Mouse (Mus musculus) G1E (cell line): Measurements from ENCODE around the gene Mafk. TPM values are rescaled to one million over a fixed set of nuclear protein-coding genes. Genes with fewer than 3 reads are reported as not detected.

Experiments used
- ATAC-seq: 2 replicates; pipeline ENCODE4 v1.8.0; 2016; ENCODE audit warnings: mild to moderate bottlenecking; ENCODE audit not compliant: insufficient number of reproducible peaks, poor library complexity, low FRiP score, severe bottlenecking; ENCODE audit errors: extremely low read depth
- DNase-seq: peaks from one replicate; pipeline ENCODE4 v3.0.0; 2012; ENCODE audit warnings: low spot score
- H3K27me3 ChIP-seq: 2 replicates; pipeline ENCODE4 v1.6.1; 2012; ENCODE audit warnings: mild to moderate bottlenecking, low read length, inconsistent platforms; ENCODE audit not compliant: insufficient read depth
- H3K36me3 ChIP-seq: replicated peaks from 2 replicates; pipeline ENCODE3; 2012; ENCODE audit warnings: mild to moderate bottlenecking, inconsistent platforms
- H3K4me1 ChIP-seq: 2 replicates; pipeline ENCODE4 v1.6.1; 2012; ENCODE audit warnings: low read depth, low read length, inconsistent platforms, mixed read lengths; ENCODE audit not compliant: insufficient read depth
- H3K4me3 ChIP-seq: 2 replicates; pipeline ENCODE4 v1.5.1; 2012; ENCODE audit warnings: low read depth, mild to moderate bottlenecking, inconsistent platforms, low read length, moderate library complexity, mixed read lengths
- H3K9me3 ChIP-seq: replicated peaks from 2 replicates; pipeline ENCODE4 v1.6.1; 2012; ENCODE audit warnings: inconsistent platforms
- CTCF ChIP-seq: IDR thresholded peaks from 2 replicates; pipeline ENCODE4 v1.5.1; 2012; ENCODE audit warnings: low read depth, low read length, inconsistent platforms, mixed read lengths
- GATA1 ChIP-seq: IDR thresholded peaks from 2 replicates; pipeline ENCODE4 v1.6.1; 2012; ENCODE audit warnings: borderline replicate concordance, low read length, inconsistent platforms, mixed read lengths
- GATA2 ChIP-seq: IDR thresholded peaks from 2 replicates; pipeline ENCODE4 v1.6.1; 2012; ENCODE audit warnings: low read depth, low read length, inconsistent platforms, borderline replicate concordance
- POLR2AphosphoS5 ChIP-seq: IDR thresholded peaks from 2 replicates; pipeline ENCODE4 v1.6.1; 2012; ENCODE audit warnings: low read depth, low read length, inconsistent platforms; ENCODE audit not compliant: insufficient replicate concordance
- TAL1 ChIP-seq: conservative IDR thresholded peaks from 2 replicates; pipeline ENCODE4 v1.6.1; 2012; ENCODE audit warnings: low read depth, low read length, inconsistent platforms, mixed read lengths
- polyA plus RNA-seq: library from polyadenylated mRNA; stranded (reverse); fragments of >175 nt; gene quantifications from 2 replicates; pipeline ENCODE4 v1.2.3, GENCODE M21; 2012
- total RNA-seq, 2 experiments: library from RNA; stranded (forward) in 1 of 2; stranded (reverse) in 1 of 2; fragments of 200-1000 nt in 1 of 2; fragments of >200 nt in 1 of 2; fragmentation: Nextera tagmentation in 1 of 2; gene quantifications; 2 replicates each; pipeline ENCODE4 v1.2.3; 2014 to 2017

The Mafk gene
- total and polyA plus RNA-seq, 3 experiments = 14.6 to 34.5 (median 30.9) TPM

- DNase-seq = no peak
- Histone ChIP-seq H3K27me3 (no peaks in the 10 kb centered on the region), H3K36me3 (peaks cover 74% of the 10 kb centered on the region), H3K4me3 (peak overlapping the region; percentile 58; the same call in 1 of the 2 replicates), H3K9me3 (no peaks in the 10 kb centered on the region), H3K4me1 (peaks cover 86% of the 10 kb centered on the region)
- TF ChIP-seq TAL1 = no peak
- no peak for TF ChIP-seq POLR2AphosphoS5
- TF ChIP-seq GATA1 = no peak
- TF ChIP-seq CTCF = no peak
- TF ChIP-seq GATA2 = no peak
- 0 out of 2 replicates have a peak, but pooled peaks have one; percentile 10 for ATAC-seq
These were observed 3.6 kb downstream of the Mafk start for GRCm38 (mm10) chr5:139794938-139795337.

- Histone ChIP-seq H3K27me3 (no peaks in the 10 kb centered on the region), H3K9me3 (no peaks in the 10 kb centered on the region), H3K36me3 (peaks cover 86% of the 10 kb centered on the region), H3K4me3 (no peak overlapping the region; the same call in 1 of the 2 replicates), H3K4me1 (peaks cover 88% of the 10 kb centered on the region)
- ATAC-seq (no peak), DNase-seq (no peak)
- no peak for TF ChIP-seq CTCF
These were observed 4.8 kb downstream of the Mafk start for GRCm38 (mm10) chr5:139796001-139796620.

GRCm38 (mm10) chr5:139796900-139797299 is 5.6 kb downstream of the Mafk start:
- no peak for TF ChIP-seq TAL1
- Histone ChIP-seq H3K27me3 (no peaks in the 10 kb centered on the region), H3K9me3 (no peaks in the 10 kb centered on the region), H3K36me3 (peaks cover 94% of the 10 kb centered on the region), H3K4me1 (peaks cover 91% of the 10 kb centered on the region), H3K4me3 (peak overlapping the region; percentile 44; the same call in 1 of the 2 replicates)
- ATAC-seq (no peak), DNase-seq (no peak)

- Histone ChIP-seq H3K9me3 (no peaks in the 10 kb centered on the region), H3K4me1 (peaks cover 90% of the 10 kb centered on the region), H3K4me3 (no peak overlapping the region), H3K27me3 (no peaks in the 10 kb centered on the region), H3K36me3 (peaks cover 97% of the 10 kb centered on the region)
- TF ChIP-seq GATA2 (no peak), GATA1 (no peak), POLR2AphosphoS5 (no peak), CTCF (no peak), TAL1 (no peak)
- DNase-seq = no peak
- ATAC-seq = no peak
These were observed 6.3 kb downstream of the Mafk start for GRCm38 (mm10) chr5:139797473-139798167.

- H3K4me3 ChIP-seq = no peak overlapping the region
- H3K9me3 ChIP-seq = no peaks in the 10 kb centered on the region
- ATAC-seq (no peak), DNase-seq (no peak)
- peaks cover 98% of the 10 kb centered on the region for H3K36me3 ChIP-seq
- no peaks in the 10 kb centered on the region for H3K27me3 ChIP-seq
- peaks cover 90% of the 10 kb centered on the region for H3K4me1 ChIP-seq
- TF ChIP-seq CTCF = no peak
- no peak for TF ChIP-seq TAL1
- TF ChIP-seq POLR2AphosphoS5 = no peak
- TF ChIP-seq GATA1 = no peak
- no peak for TF ChIP-seq GATA2
These were observed 7.0 kb downstream of the Mafk start for GRCm38 (mm10) chr5:139798168-139798900.

- peaks cover 91% of the 10 kb centered on the region for H3K4me1 ChIP-seq
- no peaks in the 10 kb centered on the region for H3K27me3 ChIP-seq
- no peaks in the 10 kb centered on the region for H3K9me3 ChIP-seq
- DNase-seq = no peak
- H3K4me3 ChIP-seq = no peak overlapping the region
- H3K36me3 ChIP-seq = peaks cover 93% of the 10 kb centered on the region
- ATAC-seq = no peak
- TF ChIP-seq POLR2AphosphoS5 = no peak
- no peak for TF ChIP-seq CTCF
- no peak for TF ChIP-seq GATA1
- no peak for TF ChIP-seq GATA2
- TF ChIP-seq TAL1 = no peak
These were observed 7.7 kb downstream of the Mafk start for GRCm38 (mm10) chr5:139799041-139799440.
